Mouse (Mus musculus) heart, postnatal 36 days (tissue): ENCODE results near the gene Cep44. TPM values are rescaled to one million over a fixed set of nuclear protein-coding genes. Genes with fewer than 3 reads are reported as not detected.

Source experiments
- DNase-seq, 2 experiments: peaks; one replicate each; pipeline ENCODE4 v3.0.0; 2021 to 2022
- intact Hi-C: fragments of 180-260 bp; cut with DNase I; formaldehyde crosslinking; loops from one replicate; pipeline ENCODE4 v1.15.1; 2025
- total RNA-seq, 2 experiments: library from RNA; stranded (reverse); gene quantifications; 2 replicates each; pipeline ENCODE4 v1.2.3; 2021

Gene Cep44
- total RNA-seq: 10 to 100 TPM; 10.5 to 12.5 TPM

GRCm38 (mm10) chr8:56550558-56551360 is at the start of gene Cep44, which contains the start of gene Fbxo8:
Gene Cep44, minus strand, starts transcription at chr8:56551047.
Gene Fbxo8, plus strand, starts transcription at chr8:56551090.
- intact Hi-C loops: loop anchor here (5.0 to 10.0 kb wide), 2 partner anchors 774 to 937 kb away; partner anchors contain the start of genes Hand2 and Sap30
- peak; percentile 79 to 87 for DNase-seq

- DNase-seq: no peak
- intact Hi-C loops: no loop called here
Observed at GRCm38 (mm10) chr8:56591502-56591901, 40.7 kb upstream of the Cep44 start.

GRCm38 (mm10) chr8:56591084-56591483 is 40.2 kb upstream of the Cep44 start:
- DNase-seq: no peak
- intact Hi-C loops: no loop called here

- DNase-seq: no peak
- intact Hi-C loops: no loop called here
Observed at GRCm38 (mm10) chr8:56589004-56589403, 38.2 kb upstream of the Cep44 start.

- peak in 1 of 2 experiments; percentile 18 for DNase-seq
- intact Hi-C loops: no loop called here
Observed at GRCm38 (mm10) chr8:56582841-56583240, 32.0 kb upstream of the Cep44 start.

GRCm38 (mm10) chr8:56580918-56581317 is 30.1 kb upstream of the Cep44 start:
- intact Hi-C loops: no loop called here
- no peak for DNase-seq

- DNase-seq: no peak
- intact Hi-C loops: no loop called here
Observed at GRCm38 (mm10) chr8:56566856-56567255, 16.0 kb upstream of the Cep44 start.

- intact Hi-C loops: no loop called here
Observed at GRCm38 (mm10) chr8:56564399-56565047, 13.7 kb upstream of the Cep44 start.

GRCm38 (mm10) chr8:56552551-56553103 is 1.8 kb upstream of the Cep44 start:
- intact Hi-C loops: loop anchor here (5.0 to 10.0 kb wide), 2 partner anchors 772 to 935 kb away; partner anchors contain the start of genes Hand2 and Sap30
- DNase-seq: no peak

More at GRCm38 (mm10) chr8:56564399-56565047, 13.7 kb upstream of the Cep44 start:
- no peak for DNase-seq

- peak in 1 of 2 experiments; percentile 3 for DNase-seq
- intact Hi-C loops: loop anchor here (5.0 to 10.0 kb wide), 2 partner anchors 773 to 935 kb away; partner anchors contain the start of genes Hand2 and Sap30
Observed at GRCm38 (mm10) chr8:56552045-56552444, 1.2 kb upstream of the Cep44 start.

- intact Hi-C loops: loop anchor here (5.0 to 10.0 kb wide), 2 partner anchors 773 to 936 kb away; partner anchors contain the start of genes Hand2 and Sap30
- DNase-seq: peak; percentile 87 to 88
Observed at GRCm38 (mm10) chr8:56551361-56551852, 560 bp upstream of the Cep44 start.

- intact Hi-C loops: loop anchor here (10.0 kb wide), 1 partner anchor 877 kb away; no protein-coding TSS in a partner anchor
- no peak for DNase-seq
Observed at GRCm38 (mm10) chr8:56547866-56548265, 3.0 kb downstream of the Cep44 start.

GRCm38 (mm10) chr8:56540706-56541105 is 10.1 kb downstream of the Cep44 start:
- intact Hi-C loops: loop anchor here (10.0 kb wide), 1 partner anchor 884 kb away; no protein-coding TSS in a partner anchor

GRCm38 (mm10) chr8:56530359-56530758 is 20.5 kb downstream of the Cep44 start:
- intact Hi-C loops: loop anchor here (1.0 kb wide), 1 partner anchor 85 kb away; no protein-coding TSS in a partner anchor
- DNase-seq: peak; percentile 42 to 75

More at GRCm38 (mm10) chr8:56540706-56541105, 10.1 kb downstream of the Cep44 start:
- DNase-seq: no peak

GRCm38 (mm10) chr8:56528869-56529268 is 22.0 kb downstream of the Cep44 start:
- no peak for DNase-seq
- intact Hi-C loops: no loop called here

GRCm38 (mm10) chr8:56521051-56521450 is 29.8 kb downstream of the Cep44 start:
- no peak for DNase-seq
- intact Hi-C loops: no loop called here

- intact Hi-C loops: no loop called here
- DNase-seq: no peak
Observed at GRCm38 (mm10) chr8:56520249-56520648, 30.6 kb downstream of the Cep44 start.

GRCm38 (mm10) chr8:56518848-56519247 is 32.0 kb downstream of the Cep44 start:
- DNase-seq: no peak
- intact Hi-C loops: no loop called here

- intact Hi-C loops: no loop called here
- DNase-seq: no peak
Observed at GRCm38 (mm10) chr8:56508952-56509479, 41.8 kb downstream of the Cep44 start.

GRCm38 (mm10) chr8:56508318-56508951 is 42.4 kb downstream of the Cep44 start:
- intact Hi-C loops: no loop called here

More at GRCm38 (mm10) chr8:56508318-56508951, 42.4 kb downstream of the Cep44 start:
- no peak for DNase-seq
